Mouse (Mus musculus): Measurements from ENCODE around the gene Ppp1r12a.

- no peak for TF ChIP-seq CTCF (IDR thresholded peaks at IDR 0.05; ENCODE audit: extremely low read depth, insufficient read depth, low read length)
- no peak for TF ChIP-seq POLR2A (IDR thresholded peaks at IDR 0.05; ENCODE audit: extremely low read depth, insufficient read depth, low read length)
Observed at GRCm38 (mm10) chr10:108332571-108333541, 170.9 kb downstream of the Ppp1r12a start.
